Mouse (Mus musculus) c-Kit-positive CD71-positive TER-119-positive erythroid progenitor cells, embryonic 14.5 days (primary cell): ENCODE data around the gene Nfe2l2.
A peak's percentile ranks its signal among the peaks of the same experiment; 100 is the strongest.

Source experiments
- DNase-seq: peaks from one replicate; pipeline ENCODE4 v3.0.0-alpha.2; 2013; ENCODE audit warnings: low spot score

Gene Nfe2l2

GRCm38 (mm10) chr2:75704234-75705161 is at the start of gene Nfe2l2:
Gene Nfe2l2 (minus strand): TSS chr2:75704641.
- DNase-seq: peak; percentile 99

GRCm38 (mm10) chr2:75752306-75753175 is 48.1 kb upstream of the Nfe2l2 start:
- no peak for DNase-seq

DNA sequence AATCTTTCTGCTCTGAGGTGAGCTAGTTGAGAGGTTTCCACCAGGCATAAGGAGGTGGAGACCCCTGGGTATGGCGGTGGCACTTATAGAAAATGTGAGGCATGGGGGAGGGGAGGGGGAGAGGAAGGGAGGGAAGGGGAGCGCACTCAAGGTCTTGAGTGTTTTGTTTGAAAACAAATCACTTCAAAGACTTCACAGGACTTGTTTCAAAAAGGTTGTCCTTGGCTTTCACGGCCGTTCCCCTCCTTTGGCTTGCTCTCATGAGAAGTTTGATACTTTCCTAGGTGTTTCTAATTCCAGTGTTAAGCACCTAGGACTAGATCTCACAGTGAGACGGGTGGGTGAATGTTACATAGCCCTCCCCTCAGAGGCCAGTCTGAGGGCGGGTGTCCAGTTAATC is 47.5 kb upstream of the Nfe2l2 start:
- no peak for DNase-seq

- no peak for DNase-seq
Observed at GRCm38 (mm10) chr2:75750869-75751268, 46.4 kb upstream of the Nfe2l2 start.

DNA sequence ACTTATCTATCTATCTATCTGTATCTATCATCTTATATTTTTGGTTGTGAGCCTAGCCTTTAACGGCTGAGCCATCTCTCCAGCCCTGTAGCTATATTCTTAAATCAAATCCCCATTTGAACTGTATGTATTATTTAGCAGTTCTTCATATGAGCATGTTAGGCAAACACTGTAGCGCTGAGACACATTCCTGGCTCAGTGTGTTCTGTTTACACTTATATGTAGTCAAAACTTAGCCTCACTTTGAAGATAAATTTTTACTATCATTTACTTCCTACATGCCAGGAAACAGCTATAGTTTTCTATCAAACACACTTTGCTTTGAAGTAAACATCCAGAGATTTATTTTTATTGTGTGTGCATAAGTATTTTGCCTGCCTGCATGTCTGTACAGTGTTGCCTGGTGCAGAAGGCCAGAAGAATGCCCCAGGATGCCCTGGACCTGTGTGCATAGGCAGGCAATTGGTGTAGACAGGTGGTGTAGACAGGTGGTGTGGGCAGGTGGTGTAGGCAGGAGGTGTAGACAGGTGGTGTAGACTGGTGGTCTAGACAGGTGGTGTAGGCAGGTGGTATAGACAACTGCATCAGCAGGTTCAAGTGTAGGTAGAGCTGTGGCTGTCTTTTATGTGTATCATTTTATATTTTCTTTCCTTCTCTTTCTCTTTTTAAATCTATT is 45.7 kb upstream of the Nfe2l2 start:
- no peak for DNase-seq

DNA sequence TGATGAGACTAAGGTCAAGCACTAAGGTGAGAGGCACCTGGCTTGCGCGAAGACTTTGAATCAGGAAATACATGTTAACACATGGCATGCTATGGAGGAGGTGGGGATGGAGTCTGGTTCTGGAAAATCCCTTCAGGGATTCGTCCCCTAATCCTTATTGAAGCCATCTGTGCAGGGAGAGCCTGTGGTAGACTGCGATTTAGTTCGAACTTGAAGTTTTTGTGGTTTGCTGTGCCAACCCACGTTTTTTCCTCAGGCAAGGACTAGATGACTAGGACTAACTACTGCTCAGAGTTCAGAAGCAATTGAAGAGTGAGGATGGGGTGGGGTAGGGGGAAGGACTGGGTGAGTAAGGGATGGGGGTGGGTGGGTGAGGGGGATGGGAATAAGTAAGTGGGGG is 44.4 kb upstream of the Nfe2l2 start:
- DNase-seq: no peak

GRCm38 (mm10) chr2:75737006-75737503 is 32.6 kb upstream of the Nfe2l2 start:
- no peak for DNase-seq

DNA sequence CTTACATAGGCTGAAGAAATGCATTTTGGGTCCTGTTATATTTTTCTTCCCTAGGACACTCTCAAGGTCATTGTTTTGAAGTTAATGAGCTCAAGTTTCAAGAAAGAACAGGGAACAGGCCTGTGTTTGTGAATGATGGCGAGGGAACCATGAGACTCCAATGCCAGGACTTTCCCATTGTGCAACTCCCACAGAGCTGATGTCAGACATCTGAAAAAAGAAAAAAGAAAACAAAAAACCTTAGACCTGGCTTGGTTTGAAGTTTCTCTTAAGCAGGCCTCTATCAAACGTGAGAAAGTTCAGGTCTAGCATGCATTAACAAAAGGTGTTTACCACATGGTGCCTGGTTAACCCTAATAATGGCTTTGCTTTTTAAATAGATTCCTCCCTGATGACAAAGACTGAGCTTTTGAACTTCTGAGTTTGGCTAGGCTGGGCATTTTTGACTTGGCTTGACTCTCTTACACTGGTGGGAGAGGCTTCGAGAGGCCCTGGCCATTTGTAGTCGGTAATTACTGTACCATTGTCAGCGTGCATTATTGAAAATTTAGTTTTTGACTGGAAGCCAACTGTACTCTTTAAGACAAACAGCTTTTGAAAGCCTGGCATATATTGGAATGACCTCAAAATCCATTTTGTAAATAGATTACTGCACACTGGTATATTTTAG is 29.9 kb upstream of the Nfe2l2 start:
- DNase-seq: no peak

GRCm38 (mm10) chr2:75733177-75733576 is 28.7 kb upstream of the Nfe2l2 start:
- no peak for DNase-seq

GRCm38 (mm10) chr2:75731929-75732328 is 27.5 kb upstream of the Nfe2l2 start:
- DNase-seq: no peak

DNA sequence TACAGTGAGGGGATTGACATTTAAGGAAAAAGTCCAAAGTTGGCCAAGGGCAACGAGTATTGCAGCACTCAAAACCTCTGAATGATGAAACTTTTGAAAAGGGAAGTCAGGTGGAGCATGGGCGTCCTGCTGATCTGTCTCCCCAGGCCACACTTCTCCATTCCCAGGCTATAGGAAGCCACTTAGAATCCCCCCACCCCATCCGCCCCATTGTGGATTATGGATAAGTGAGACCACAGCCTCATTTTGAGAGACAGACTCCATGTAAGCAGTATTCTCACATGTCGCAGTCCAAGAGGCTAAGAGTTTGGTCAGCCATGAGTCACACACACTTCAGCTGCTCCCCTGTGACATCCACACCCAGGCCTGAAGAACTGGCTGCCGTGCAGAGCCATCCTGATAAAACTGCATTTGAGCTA is 26.8 kb upstream of the Nfe2l2 start:
- no peak for DNase-seq

- DNase-seq: no peak
Observed at GRCm38 (mm10) chr2:75730052-75730451, 25.6 kb upstream of the Nfe2l2 start.

DNA sequence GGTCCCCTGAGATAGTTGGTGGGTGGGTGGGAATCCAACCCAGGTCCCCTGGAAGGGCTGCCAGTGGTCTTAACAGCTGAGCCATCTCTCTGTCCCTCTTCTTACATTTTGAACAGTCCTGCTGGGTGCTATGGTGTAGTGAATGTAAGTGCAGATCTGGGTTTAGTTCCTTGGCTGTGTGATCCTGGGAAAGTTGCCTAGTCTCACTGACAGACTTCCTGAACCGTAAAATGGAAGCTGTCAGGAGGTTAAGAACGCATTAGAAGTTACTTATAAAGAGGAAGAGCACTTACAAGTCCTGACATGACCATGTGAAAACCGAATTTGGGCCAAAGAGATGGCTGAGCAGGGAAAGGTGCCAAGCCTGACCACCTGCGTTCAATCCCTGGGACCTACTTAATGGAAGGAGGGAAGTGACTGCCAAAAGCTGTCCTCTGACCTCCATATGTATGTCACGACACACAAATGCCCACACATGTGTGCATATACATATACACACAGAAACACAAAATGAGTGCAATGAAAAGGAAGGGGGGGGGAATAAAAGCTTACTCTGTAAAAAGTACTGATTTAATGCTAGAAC is 20.5 kb upstream of the Nfe2l2 start:
- DNase-seq: no peak

GRCm38 (mm10) chr2:75723481-75723880 is 19.0 kb upstream of the Nfe2l2 start:
- DNase-seq: no peak

DNA sequence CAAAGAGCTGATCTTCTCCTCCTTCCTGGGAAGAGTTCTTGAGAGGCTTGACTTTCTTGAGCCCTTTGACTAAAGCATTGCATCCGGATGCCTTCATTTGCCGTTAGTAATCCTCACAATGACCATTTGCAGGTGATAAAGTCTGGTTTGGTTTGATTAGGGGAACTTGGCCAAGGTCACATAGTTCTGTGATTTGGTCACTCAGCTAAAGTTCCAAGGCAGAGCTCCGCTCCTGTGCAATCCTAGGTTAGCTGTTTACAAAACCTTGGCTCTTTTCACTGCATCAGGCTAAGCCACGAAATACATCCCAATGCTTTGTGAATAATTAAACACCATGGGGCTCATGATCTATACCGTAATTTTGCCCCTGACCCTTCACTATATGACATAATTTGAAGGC is 18.5 kb upstream of the Nfe2l2 start:
- no peak for DNase-seq

GRCm38 (mm10) chr2:75720236-75721027 is 16.0 kb upstream of the Nfe2l2 start:
- no peak for DNase-seq

DNA sequence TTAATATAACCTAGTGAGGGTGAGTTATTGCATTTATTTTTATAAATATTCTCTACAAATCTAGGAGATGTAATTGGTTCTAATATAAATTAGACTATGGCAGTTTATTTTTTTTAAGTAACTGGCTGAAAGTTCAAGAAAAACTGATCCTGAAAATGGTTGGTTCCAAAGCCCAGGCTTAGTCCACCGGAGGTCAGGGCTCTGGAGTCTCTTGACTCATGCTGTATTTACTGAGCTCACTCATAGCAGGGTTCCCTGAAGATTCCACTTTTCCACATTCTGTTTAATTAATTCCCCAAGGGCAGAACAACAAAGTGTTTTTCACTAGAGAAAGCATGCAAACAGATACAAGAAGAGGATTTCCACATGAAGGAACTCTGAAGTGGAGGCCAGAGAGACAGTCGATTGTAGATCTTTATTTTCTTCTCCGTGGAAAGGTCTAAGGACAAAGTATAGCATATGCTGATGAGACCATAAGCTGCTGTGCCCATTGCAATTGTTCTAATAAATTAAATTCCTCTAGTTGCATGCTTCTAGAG is 15.0 kb upstream of the Nfe2l2 start:
- DNase-seq: no peak

GRCm38 (mm10) chr2:75716046-75717016 is 11.9 kb upstream of the Nfe2l2 start:
- DNase-seq: no peak

GRCm38 (mm10) chr2:75714766-75715165 is 10.3 kb upstream of the Nfe2l2 start:
- no peak for DNase-seq
